Comparison of ENCODE assay signal across 8 mouse cellular contexts in genomic region chr12:16811477-16811876, GRCm38 (mm10). TPM values are rescaled to one million over a fixed set of nuclear protein-coding genes. Genes with fewer than 3 reads are reported as not detected.
DNase-seq lines count a peak whose midpoint lies in the region; ATAC-seq lines count a peak whose summit lies in the region.
"Had no signal": no experiment of that assay in that cellular context is flagged by ENCODE, and none has a peak within 500 bp of the region (broad histone marks: within the 10 kb centered on the region; RNA-seq: fewer than 3 reads in every experiment).

No protein-coding gene starts in this region.

- DNase-seq in A20 (ENCODE audit: low read depth, low spot score): peak; percentile 40
- no peak for DNase-seq in liver, embryonic 11.5 days (ENCODE audit: low spot score)
- DNase-seq in spleen, postnatal 36 days (ENCODE audit: low spot score in 2 of 2): no peak
- no peak for DNase-seq in adrenal gland, postnatal 25 days

- no peaks in the 10 kb centered on the region for H3K9me3 ChIP-seq in liver, embryonic 11.5 days (ENCODE audit: control insufficient read depth, low read length)
- no peaks in the 10 kb centered on the region for H3K9me3 ChIP-seq in stomach, embryonic 15.5 days

- WGBS in liver, embryonic 11.5 days: 5% methylated on average over 15 of the region's 15 CpGs
- 3% methylated on average over 15 of the region's 15 CpGs for WGBS in stomach, embryonic 15.5 days

- H3K36me3 ChIP-seq in liver, embryonic 11.5 days (ENCODE audit: control insufficient read depth, insufficient read depth, low read length): peaks cover 10% of the 10 kb centered on the region
- peaks cover 5% of the 10 kb centered on the region; the same call in 1 of the 2 replicates for H3K36me3 ChIP-seq in stomach, embryonic 15.5 days

- H3K27ac ChIP-seq in liver, embryonic 11.5 days (ENCODE audit: low read depth, low read length): peak overlapping the region; percentile 56; the same call in 1 of the 2 replicates
- no peak overlapping the region for H3K27ac ChIP-seq in stomach, embryonic 15.5 days

- peak overlapping the region; percentile 90 for H3K4me2 ChIP-seq in liver, embryonic 11.5 days
- H3K4me2 ChIP-seq in stomach, embryonic 15.5 days: peak overlapping the region; percentile 94

- peaks cover 18% of the 10 kb centered on the region for H3K27me3 ChIP-seq in liver, embryonic 11.5 days (replicated peaks; ENCODE audit: control insufficient read depth, insufficient read depth, low read length)
- H3K27me3 ChIP-seq in stomach, embryonic 15.5 days (replicated peaks): 0 out of 2 replicates have a peak, but pooled peaks cover 7% of the 10 kb centered on the region

- peak; percentile 18 for ATAC-seq in CD4-positive, CD25-positive, alpha-beta regulatory T cell, adult 4 months
- ATAC-seq in erythroid progenitor cell, adult 5-6 weeks (replicated peaks; ENCODE audit: low FRiP score, poor library complexity, severe bottlenecking): peak; percentile 39
- ATAC-seq in liver, embryonic 11.5 days (replicated peaks; ENCODE audit: low FRiP score): peak; percentile 24; the same call in 1 of the 2 replicates
- ATAC-seq in stomach, embryonic 15.5 days (ENCODE audit: insufficient read depth, low FRiP score, low read depth): no peak

- H3K4me1 ChIP-seq in liver, embryonic 11.5 days (replicated peaks; ENCODE audit: control insufficient read depth, insufficient read depth, low read length): peaks cover 5% of the 10 kb centered on the region; the same call in 1 of the 2 replicates
- H3K4me1 ChIP-seq in stomach, embryonic 15.5 days: peaks cover 12% of the 10 kb centered on the region; the same call in 1 of the 2 replicates

- peak overlapping the region; percentile 77 for H3K4me3 ChIP-seq in liver, embryonic 11.5 days (ENCODE audit: low read depth, low read length)
- H3K4me3 ChIP-seq in stomach, embryonic 15.5 days (replicated peaks): peak overlapping the region; percentile 79

- H3K9ac ChIP-seq in liver, embryonic 11.5 days (ENCODE audit: low read depth, low read length): peak overlapping the region; percentile 87
- H3K9ac ChIP-seq in stomach, embryonic 15.5 days: peak overlapping the region; percentile 66; the same call in 1 of the 2 replicates

RNA-seq across cellular contexts. Expression of gene E2f6, which starts 0.7 kb away (rescaled TPM):
- 1 to 10 TPM; 2.6 to 3.7 TPM for polyA plus RNA-seq in CD4-positive, CD25-positive, alpha-beta regulatory T cell, adult 4 months (2017; shearing (Covaris generic))
- 29.6 and 47.8 TPM in 2 replicates for total RNA-seq in erythroid progenitor cell, adult 5-6 weeks (2015; ENCODE audit: low replicate concordance)
- 19.9 and 33.5 TPM in 2 replicates for total RNA-seq in erythroid progenitor cell, adult 5-6 weeks (2017; ENCODE audit: low replicate concordance)
- polyA plus RNA-seq in liver, embryonic 11.5 days (2014; fragmentation: Nextera tagmentation; extraction: Ambion mirVana): 42.7 and 49.0 TPM in 2 replicates
- 38.6 and 39.3 TPM in 2 replicates for polyA plus RNA-seq in stomach, embryonic 15.5 days (2015; fragmentation: Nextera tagmentation; extraction: Ambion mirVana)
- total RNA-seq in adrenal gland, postnatal 25 days (2021): 39.1 and 46.5 TPM in 2 replicates

RNA-seq across cellular contexts. Expression of gene Greb1, which starts 10.8 kb away (rescaled TPM):
- under 1 TPM; 0.05 to 0.13 TPM for polyA plus RNA-seq in CD4-positive, CD25-positive, alpha-beta regulatory T cell, adult 4 months (2017; shearing (Covaris generic))
- not detected in 2 replicates for total RNA-seq in erythroid progenitor cell, adult 5-6 weeks (2015; ENCODE audit: low replicate concordance)
- not detected in 2 replicates for total RNA-seq in erythroid progenitor cell, adult 5-6 weeks (2017; ENCODE audit: low replicate concordance)
- 4.3 and 5.5 TPM in 2 replicates for polyA plus RNA-seq in liver, embryonic 11.5 days (2014; fragmentation: Nextera tagmentation; extraction: Ambion mirVana)
- 2.2 and 2.5 TPM in 2 replicates for polyA plus RNA-seq in stomach, embryonic 15.5 days (2015; fragmentation: Nextera tagmentation; extraction: Ambion mirVana)
- 33.2 and 43.0 TPM in 2 replicates for total RNA-seq in adrenal gland, postnatal 25 days (2021)
- total RNA-seq: hematopoietic stem cell, adult 5-6 weeks had no signal
